8 mouse cellular contexts compared by ENCODE assay signal in the genomic region with DNA sequence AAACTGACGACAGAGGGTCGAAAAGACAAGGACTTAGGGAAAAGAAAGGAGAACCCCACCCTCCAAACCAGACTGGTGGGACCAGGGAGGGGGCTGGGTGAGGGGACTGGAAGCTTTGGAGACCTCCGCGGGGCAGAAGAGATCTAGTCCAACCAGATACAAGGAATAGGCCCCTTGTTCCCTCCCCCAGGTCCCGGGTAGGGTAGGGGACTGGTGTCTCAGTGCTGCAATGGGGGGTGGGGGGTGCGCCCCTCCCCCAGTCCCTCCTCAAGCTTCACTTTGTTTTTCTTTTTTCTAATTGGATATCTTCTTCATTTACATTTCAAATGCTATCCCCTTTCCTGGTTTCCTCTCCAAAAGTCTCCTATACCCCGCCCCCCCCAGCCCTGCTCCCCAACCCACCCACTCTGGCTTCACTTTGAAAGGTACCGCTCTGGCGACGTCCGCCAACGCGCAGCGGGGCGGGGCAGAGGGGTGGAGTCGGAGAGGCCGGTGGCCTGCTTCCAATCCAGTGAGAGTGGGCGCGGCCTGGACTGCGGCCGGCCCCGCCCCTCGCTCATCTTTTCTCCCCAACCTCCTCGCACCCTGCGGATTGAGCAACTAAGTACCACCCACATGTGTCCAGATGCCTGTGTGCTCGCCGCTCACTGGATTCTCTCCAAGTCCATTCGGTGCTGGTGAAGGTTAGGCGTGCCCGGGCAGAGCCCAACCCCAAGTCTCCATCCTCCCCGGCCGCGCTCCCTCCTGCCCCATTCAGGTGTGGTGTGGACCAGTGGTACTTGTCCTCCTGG. TPM values are rescaled to one million over a fixed set of nuclear protein-coding genes. Genes with fewer than 3 reads are reported as not detected.
DNase-seq lines count a peak whose midpoint lies in the region; ATAC-seq and TF ChIP-seq lines count a peak whose summit lies in the region.

No protein-coding gene starts in this region.

- no peaks in the 10 kb centered on the region for H3K27me3 ChIP-seq in forebrain, postnatal 0 days (ENCODE audit: insufficient read depth, low read length)
- H3K27me3 ChIP-seq in lung, embryonic 15.5 days = 0 out of 2 replicates have a peak, but pooled peaks cover 3% of the 10 kb centered on the region
- H3K27me3 ChIP-seq in thymus, adult 2 months (ENCODE audit: control insufficient read depth, insufficient read depth, low read length) = no peaks in the 10 kb centered on the region

- WGBS in forebrain, postnatal 0 days = 30% methylated on average over 33 of the region's 33 CpGs
- 16% methylated on average over 32 of the region's 33 CpGs for WGBS in lung, embryonic 15.5 days
- WGBS in olfactory bulb, adult 2 months = 17% methylated on average over 31 of the region's 33 CpGs
- WGBS in thymus, adult 2 months = 1% methylated on average over 29 of the region's 33 CpGs

- no peak overlapping the region for H3K27ac ChIP-seq in forebrain, postnatal 0 days (ENCODE audit: low read depth, low read length)
- peak overlapping the region; percentile 70 for H3K27ac ChIP-seq in lung, embryonic 15.5 days
- H3K27ac ChIP-seq in olfactory bulb, adult 2 months (ENCODE audit: insufficient read depth, low read depth, low read length) = no peak overlapping the region
- H3K27ac ChIP-seq in thymus, adult 2 months (ENCODE audit: control insufficient read depth, insufficient read depth, low read length) = no peak overlapping the region

- peak overlapping the region; percentile 28; the same call in 1 of the 2 replicates for H3K9ac ChIP-seq in forebrain, postnatal 0 days
- H3K9ac ChIP-seq in lung, embryonic 15.5 days = no peak overlapping the region; the same call in 1 of the 2 replicates

- H3K36me3 ChIP-seq in forebrain, postnatal 0 days (ENCODE audit: insufficient read depth) = no peaks in the 10 kb centered on the region
- H3K36me3 ChIP-seq in lung, embryonic 15.5 days = no peaks in the 10 kb centered on the region
- no peaks in the 10 kb centered on the region for H3K36me3 ChIP-seq in thymus, adult 2 months (ENCODE audit: control insufficient read depth, insufficient read depth, low read length)

- peak overlapping the region; percentile 35 for H3K4me3 ChIP-seq in forebrain, postnatal 0 days (ENCODE audit: low read depth, low read length)
- H3K4me3 ChIP-seq in lung, embryonic 15.5 days = peak overlapping the region; percentile 28
- peak overlapping the region; percentile 48 for H3K4me3 ChIP-seq in olfactory bulb, adult 2 months (ENCODE audit: insufficient read depth, low read depth, low read length)
- H3K4me3 ChIP-seq in thymus, adult 2 months (ENCODE audit: control insufficient read depth, insufficient read depth, low read length) = peak overlapping the region; percentile 35

- no peak for TF ChIP-seq POLR2A in olfactory bulb, adult 2 months (IDR thresholded peaks at IDR 0.05; ENCODE audit: insufficient read depth, low read depth, low read length)
- no peak for TF ChIP-seq POLR2A in thymus, adult 2 months (IDR thresholded peaks at IDR 0.05; ENCODE audit: control insufficient read depth, extremely low read depth, insufficient read depth, low read length, poor library complexity)

- intact Hi-C loops in heart, postnatal 36 days (cut with DNase I) = no loop called here

- TF ChIP-seq CTCF in forebrain, postnatal 0 days (IDR thresholded peaks at IDR 0.05; ENCODE audit: low read depth) = no peak
- TF ChIP-seq CTCF in olfactory bulb, adult 2 months (IDR thresholded peaks at IDR 0.05; ENCODE audit: insufficient read depth, low read depth, low read length) = no peak
- no peak for TF ChIP-seq CTCF in thymus, adult 2 months (IDR thresholded peaks at IDR 0.05; ENCODE audit: borderline replicate concordance, control insufficient read depth, extremely low read depth, insufficient read depth, low read length, poor library complexity)

- ATAC-seq in forebrain, postnatal 0 days = peak; percentile 93
- ATAC-seq in lung, embryonic 15.5 days (ENCODE audit: borderline replicate concordance, extremely low read depth, low FRiP score, low TSS enrichment) = peak; percentile 98

- H3K4me1 ChIP-seq in forebrain, postnatal 0 days (ENCODE audit: insufficient read depth) = no peaks in the 10 kb centered on the region
- no peaks in the 10 kb centered on the region for H3K4me1 ChIP-seq in lung, embryonic 15.5 days
- H3K4me1 ChIP-seq in olfactory bulb, adult 2 months (ENCODE audit: control insufficient read depth, insufficient read depth, low read length) = 0 out of 2 replicates have a peak, but pooled peaks cover 3% of the 10 kb centered on the region
- H3K4me1 ChIP-seq in thymus, adult 2 months (replicated peaks; ENCODE audit: control insufficient read depth, insufficient read depth, low read length) = peaks cover 5% of the 10 kb centered on the region

- H3K9me3 ChIP-seq in forebrain, postnatal 0 days (ENCODE audit: low read length) = no peaks in the 10 kb centered on the region
- no peaks in the 10 kb centered on the region for H3K9me3 ChIP-seq in lung, embryonic 15.5 days

- DNase-seq in MN1 (ENCODE audit: low spot score) = peak; percentile 82
- DNase-seq in cerebellum, adult 8-10 months = peak; percentile 28
- peak; percentile 70 for DNase-seq in forebrain, postnatal 0 days
- peak; percentile 73 to 77 for DNase-seq in heart, postnatal 36 days
- DNase-seq in layer of hippocampus, adult 8-10 months (ENCODE audit: low spot score in 2 of 2) = peak; percentile 44 to 56
- DNase-seq in thymus, adult 2 months = peak; percentile 78

- H3K4me2 ChIP-seq in forebrain, postnatal 0 days (ENCODE audit: low read depth) = peak overlapping the region; percentile 64
- peak overlapping the region; percentile 65 for H3K4me2 ChIP-seq in lung, embryonic 15.5 days

RNA-seq across cellular contexts. Expression of a gene that starts 8.6 kb away (rescaled TPM):
- total RNA-seq in forebrain, postnatal 0 days (2014; rRNA removed) = 0.29 and 1.0 TPM in 2 replicates
- polyA plus RNA-seq in forebrain, postnatal 0 days (2015; fragmentation: Nextera tagmentation; extraction: Ambion mirVana) = 0.54 and 1.0 TPM in 2 replicates
- total RNA-seq in heart, postnatal 36 days (2021) = 1 to 10 TPM; 1.8 to 1.9 TPM
- total RNA-seq in layer of hippocampus, adult 8-10 months (2022) = 1 to 10 TPM; 3.0 to 6.1 (median 5.0) TPM
- 48.1 and 52.2 TPM in 2 replicates for polyA plus RNA-seq in lung, embryonic 15.5 days (2015; fragmentation: Nextera tagmentation; extraction: Ambion mirVana)
- polyA plus RNA-seq in olfactory bulb, adult 2 months (2012; ENCODE audit: insufficient read depth, insufficient read length, low replicate concordance, missing spikeins) = not detected in 2 replicates
- polyA plus RNA-seq in thymus, adult 2 months (2012; rRNA removed) = 0.36 and 0.49 TPM in 2 replicates

RNA-seq across cellular contexts. Expression of a gene that starts 37.8 kb away (rescaled TPM):
- total RNA-seq in forebrain, postnatal 0 days (2014; rRNA removed) = 4.3 and 4.7 TPM in 2 replicates
- polyA plus RNA-seq in forebrain, postnatal 0 days (2015; fragmentation: Nextera tagmentation; extraction: Ambion mirVana) = 2.5 and 3.4 TPM in 2 replicates
- total RNA-seq in heart, postnatal 36 days (2021) = 1 to 10 TPM; 2.2 to 2.3 TPM
- 1 to 10 TPM; 5.7 to 8.8 (median 7.3) TPM for total RNA-seq in layer of hippocampus, adult 8-10 months (2022)
- polyA plus RNA-seq in lung, embryonic 15.5 days (2015; fragmentation: Nextera tagmentation; extraction: Ambion mirVana) = 18.8 and 19.8 TPM in 2 replicates
- not detected in 2 replicates for polyA plus RNA-seq in olfactory bulb, adult 2 months (2012; ENCODE audit: insufficient read depth, insufficient read length, low replicate concordance, missing spikeins)
- 7.2 and 7.4 TPM in 2 replicates for polyA plus RNA-seq in thymus, adult 2 months (2012; rRNA removed)

RNA-seq across cellular contexts. Expression of a gene that starts 55.0 kb away (rescaled TPM):
- 1.6 TPM in 1 of 2 replicates, not detected in the other for total RNA-seq in forebrain, postnatal 0 days (2014; rRNA removed)
- polyA plus RNA-seq in forebrain, postnatal 0 days (2015; fragmentation: Nextera tagmentation; extraction: Ambion mirVana) = 0.10 and 0.13 TPM in 2 replicates
- total RNA-seq in heart, postnatal 36 days (2021) = 100 to 1,000 TPM; 116 to 171 TPM
- total RNA-seq in layer of hippocampus, adult 8-10 months (2022) = 1 to 10 TPM; 1.5 to 4.2 (median 2.6) TPM
- polyA plus RNA-seq in lung, embryonic 15.5 days (2015; fragmentation: Nextera tagmentation; extraction: Ambion mirVana) = 0.65 and 1.3 TPM in 2 replicates
- not detected in 2 replicates for polyA plus RNA-seq in olfactory bulb, adult 2 months (2012; ENCODE audit: insufficient read depth, insufficient read length, low replicate concordance, missing spikeins)
- 0.59 and 3.9 TPM in 2 replicates for polyA plus RNA-seq in thymus, adult 2 months (2012; rRNA removed)

Comparison
In these comparisons a context has a peak if more than half of its experiments do, and no peak if none do; other contexts are left out.
1. DNase-seq: peak in every context shown above with its lines; median percentile 82 in MN1; 78 in thymus, adult 2 months; 75 in heart, postnatal 36 days; 70 in forebrain, postnatal 0 days; 50 in layer of hippocampus, adult 8-10 months; 28 in cerebellum, adult 8-10 months.
2. RNA of a gene that starts 8.6 kb away (polyA plus RNA-seq): 48.1 to 52.2 TPM in lung, embryonic 15.5 days; 0.54 to 1.0 TPM in forebrain, postnatal 0 days, 0.36 to 0.49 TPM in thymus, adult 2 months and not detected in olfactory bulb, adult 2 months; every median in the first group is over 10 times any median in the second.
3. Peak in every context shown above with its lines, with median percentiles within 50 percentile points of each other: H3K4me3 ChIP-seq.